Mouse (Mus musculus) embryonic facial prominence, embryonic 14.5 days (tissue): ENCODE results near the gene Igflr1. TPM values are rescaled to one million over a fixed set of nuclear protein-coding genes. Genes with fewer than 3 reads are reported as not detected.

Experiments used
- ATAC-seq: fragments of 200-750 bp; cut with Nextera tagmentation; 2 replicates; pipeline ENCODE4 v1.8.0; 2017; ENCODE audit warnings: low read depth, moderate number of reproducible peaks, moderate TSS enrichment
- DNase-seq: peaks from one replicate; pipeline ENCODE4 v3.0.0-alpha.2; 2015; ENCODE audit warnings: low spot score
- H3K27ac ChIP-seq: fragments of 300-500 bp; sonication (generic); replicated peaks from 2 replicates; pipeline ENCODE4 v1.5.1; 2014; ENCODE audit warnings: low read depth, mild to moderate bottlenecking, low read length, moderate library complexity
- H3K27me3 ChIP-seq: fragments of 300-500 bp; sonication (generic); replicated peaks from 2 replicates; pipeline ENCODE4 v1.6.1; 2014; ENCODE audit warnings: low read length; ENCODE audit not compliant: control insufficient read depth, insufficient read depth
- H3K36me3 ChIP-seq: fragments of 300-500 bp; sonication (generic); 2 replicates; pipeline ENCODE4 v1.6.1; 2014; ENCODE audit warnings: low read length, mixed read lengths; ENCODE audit not compliant: control insufficient read depth, insufficient read depth
- H3K4me1 ChIP-seq: fragments of 300-500 bp; sonication (generic); 2 replicates; pipeline ENCODE4 v1.6.1; 2014; ENCODE audit warnings: antibody characterized with exemption, low read length; ENCODE audit not compliant: control insufficient read depth, insufficient read depth
- H3K4me2 ChIP-seq: fragments of 300-500 bp; sonication (generic); 2 replicates; pipeline ENCODE4 v1.6.1; 2014; ENCODE audit warnings: low read depth, mild to moderate bottlenecking, low read length, moderate library complexity, mixed read lengths
- H3K4me3 ChIP-seq: fragments of 300-500 bp; sonication (generic); 2 replicates; pipeline ENCODE4 v1.5.1; 2014; ENCODE audit warnings: low read depth, mild to moderate bottlenecking, low read length
- H3K9ac ChIP-seq: fragments of 300-500 bp; sonication (generic); 2 replicates; pipeline ENCODE4 v1.6.1; 2014; ENCODE audit warnings: low read depth, mild to moderate bottlenecking, low read length, moderate library complexity, mixed read lengths
- H3K9me3 ChIP-seq: fragments of 300-500 bp; sonication (generic); 2 replicates; pipeline ENCODE4 v1.6.1; 2016; ENCODE audit warnings: low read length; ENCODE audit not compliant: control insufficient read depth
- WGBS: fragments of 180-500 bp; shearing (Covaris S2); extraction: QIAGEN DNeasy Blood & Tissue Kit; methylation state at CpG from one replicate; pipeline ENCODE4 v1.1.7; 2014; 5-methylcytosine and 5-hydroxymethylcytosine counted together
- polyA plus RNA-seq: library from polyadenylated mRNA; unstranded; fragments of >200 nt; fragmentation: Nextera tagmentation; extraction: Ambion mirVana; gene quantifications from 2 replicates; pipeline ENCODE4 v1.2.1, GENCODE M21; 2014

Igflr1 gene
- polyA plus RNA-seq, 1 experiment from 2014 or later = 2.1 TPM

- Histone ChIP-seq H3K4me3 (peak within 1 kb of the TSS; percentile 94), H3K27me3 (no peaks in the 10 kb centered on the region), H3K36me3 (peaks cover 29% of the 10 kb centered on the region), H3K27ac (peak within 1 kb of the TSS; percentile 89), H3K4me1 (peaks cover 7% of the 10 kb centered on the region; the same call in 1 of the 2 replicates), H3K9me3 (no peaks in the 10 kb centered on the region), H3K9ac (peak within 1 kb of the TSS; percentile 96), H3K4me2 (peak within 1 kb of the TSS; percentile 96)
- DNase-seq (peak; percentile 99), ATAC-seq (peak; percentile 96)
- WGBS = under 1% methylated on average over 34 of the region's 68 CpGs
Measured at GRCm38 (mm10) chr7:30588676-30589434, 23.6 kb downstream of the Igflr1 start, which contains the start of gene Kmt2b. TSS of gene Kmt2b (minus strand) at chr7:30588726.

DNA sequence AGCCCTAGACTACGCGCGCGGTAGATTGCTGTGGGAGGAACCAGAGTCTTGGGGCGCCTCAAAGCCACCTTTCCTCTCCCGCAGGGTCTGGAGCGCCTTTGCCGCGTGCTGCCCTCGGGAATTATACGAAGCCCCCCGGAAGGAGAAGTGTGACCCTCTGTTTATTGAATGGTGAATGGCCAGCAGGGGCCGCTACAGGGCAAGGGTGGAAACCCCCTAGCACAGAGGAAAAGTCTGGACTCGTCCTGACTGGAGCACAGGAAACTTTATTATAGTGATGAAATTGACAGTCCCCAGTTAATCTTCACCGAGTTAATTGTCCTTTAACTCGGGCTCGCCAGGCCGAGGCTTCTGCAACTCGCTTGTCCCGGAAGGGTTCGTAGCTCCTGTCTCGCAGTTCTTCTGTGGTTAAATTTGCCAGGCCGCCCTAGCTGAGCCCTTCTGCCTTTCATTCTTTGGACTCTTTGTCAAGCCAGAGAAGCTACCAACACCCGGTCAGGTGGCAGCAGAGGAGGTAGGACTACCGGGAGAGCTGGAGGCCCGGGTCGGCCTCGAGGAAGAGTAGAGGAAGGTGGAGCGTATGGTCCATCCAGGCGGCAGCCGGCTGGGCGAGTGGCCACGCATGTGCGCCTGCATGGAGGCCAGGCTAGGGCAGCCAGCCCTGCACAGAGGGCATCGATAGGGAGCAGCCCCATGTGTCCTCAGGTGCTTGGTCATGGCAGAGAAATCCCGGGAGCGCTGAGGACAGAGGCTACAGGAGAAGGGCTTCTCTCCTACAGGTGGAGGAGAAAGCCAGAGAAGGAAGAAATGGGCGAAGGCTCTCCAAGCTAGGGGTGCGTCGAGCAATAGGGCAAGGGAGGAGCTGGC lies 24.4 kb downstream of the Igflr1 start:
- H3K36me3 ChIP-seq = peaks cover 21% of the 10 kb centered on the region
- ATAC-seq (peak; percentile 70), DNase-seq (peak; percentile 89)
- H3K27me3 ChIP-seq = no peaks in the 10 kb centered on the region
- H3K9me3 ChIP-seq = no peaks in the 10 kb centered on the region
- H3K4me3 ChIP-seq = peak overlapping the region; percentile 94
- H3K4me1 ChIP-seq = peaks cover 7% of the 10 kb centered on the region; the same call in 1 of the 2 replicates
- 29% methylated on average over 40 of the region's 40 CpGs for WGBS
- H3K27ac ChIP-seq = peak overlapping the region; percentile 89
- H3K4me2 ChIP-seq = peak overlapping the region; percentile 96
- peak overlapping the region; percentile 96 for H3K9ac ChIP-seq

- no peak overlapping the region for H3K9ac ChIP-seq
- 86% methylated on average over 9 of the region's 9 CpGs for WGBS
Measured at GRCm38 (mm10) chr7:30590927-30591604, 25.8 kb downstream of the Igflr1 start.

GRCm38 (mm10) chr7:30591605-30591951 lies 26.4 kb downstream of the Igflr1 start:
- no peak for ATAC-seq
- peaks cover 7% of the 10 kb centered on the region; the same call in 1 of the 2 replicates for H3K4me1 ChIP-seq
- no peak overlapping the region for H3K4me2 ChIP-seq
- no peak overlapping the region for H3K27ac ChIP-seq
- no peaks in the 10 kb centered on the region for H3K27me3 ChIP-seq
- H3K4me3 ChIP-seq = no peak overlapping the region
- no peaks in the 10 kb centered on the region for H3K9me3 ChIP-seq
- DNase-seq = no peak
- H3K9ac ChIP-seq = no peak overlapping the region
- 56% methylated on average over 4 of the region's 4 CpGs for WGBS
- peaks cover 2% of the 10 kb centered on the region; the same call in 1 of the 2 replicates for H3K36me3 ChIP-seq

More at GRCm38 (mm10) chr7:30590927-30591604, 25.8 kb downstream of the Igflr1 start:
- Histone ChIP-seq H3K4me3 (no peak overlapping the region), H3K9me3 (no peaks in the 10 kb centered on the region), H3K4me1 (peaks cover 7% of the 10 kb centered on the region; the same call in 1 of the 2 replicates), H3K27ac (no peak overlapping the region), H3K36me3 (peaks cover 7% of the 10 kb centered on the region; the same call in 1 of the 2 replicates), H3K27me3 (no peaks in the 10 kb centered on the region), H3K4me2 (no peak overlapping the region)
- DNase-seq (no peak), ATAC-seq (no peak)

- no peak overlapping the region for H3K4me2 ChIP-seq
- no peaks in the 10 kb centered on the region for H3K9me3 ChIP-seq
- H3K36me3 ChIP-seq = no peaks in the 10 kb centered on the region
- H3K27me3 ChIP-seq = no peaks in the 10 kb centered on the region
- DNase-seq = no peak
- H3K9ac ChIP-seq = no peak overlapping the region
- ATAC-seq = no peak
- H3K4me3 ChIP-seq = no peak overlapping the region
- 49% methylated on average over 5 of the region's 5 CpGs for WGBS
- H3K27ac ChIP-seq = no peak overlapping the region
- no peaks in the 10 kb centered on the region for H3K4me1 ChIP-seq
Measured at GRCm38 (mm10) chr7:30592772-30593423, 27.7 kb downstream of the Igflr1 start.

- no peaks in the 10 kb centered on the region for H3K4me1 ChIP-seq
- no peaks in the 10 kb centered on the region for H3K9me3 ChIP-seq
- no peaks in the 10 kb centered on the region for H3K36me3 ChIP-seq
- no peaks in the 10 kb centered on the region for H3K27me3 ChIP-seq
- DNase-seq = no peak
- H3K4me3 ChIP-seq = no peak overlapping the region
- no peak overlapping the region for H3K9ac ChIP-seq
- 71% methylated on average over 10 of the region's 10 CpGs for WGBS
- ATAC-seq = no peak
- no peak overlapping the region for H3K4me2 ChIP-seq
- no peak overlapping the region for H3K27ac ChIP-seq
Measured at GRCm38 (mm10) chr7:30593579-30594509, 28.6 kb downstream of the Igflr1 start.

DNA sequence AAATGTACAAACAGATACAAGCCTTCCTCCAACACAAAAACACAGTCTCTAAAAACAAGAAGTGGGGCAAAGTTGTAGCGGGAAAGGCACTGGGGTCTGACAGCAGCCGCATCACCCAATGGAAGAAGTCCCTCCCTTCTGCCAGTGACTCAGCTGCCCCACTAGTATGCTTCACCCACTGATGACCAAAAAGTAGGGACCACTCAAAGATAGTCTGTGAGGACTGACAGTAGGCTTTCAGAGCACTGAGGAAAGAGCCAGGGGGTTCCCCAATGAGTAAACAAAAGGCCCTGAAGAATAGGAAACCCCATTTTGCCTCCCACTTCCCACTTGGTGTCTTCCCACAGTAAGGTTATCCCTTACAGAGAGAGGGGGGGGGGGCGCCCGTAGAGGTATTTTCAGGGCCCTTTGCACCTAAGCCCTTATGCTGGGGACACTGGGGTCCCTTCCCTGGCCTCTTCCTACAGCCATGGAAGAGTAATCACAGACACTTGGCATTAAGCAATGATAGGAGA lies 29.3 kb downstream of the Igflr1 start:
- Histone ChIP-seq H3K27me3 (no peaks in the 10 kb centered on the region), H3K9ac (no peak overlapping the region), H3K4me2 (no peak overlapping the region), H3K4me1 (no peaks in the 10 kb centered on the region), H3K36me3 (no peaks in the 10 kb centered on the region), H3K27ac (no peak overlapping the region), H3K4me3 (no peak overlapping the region), H3K9me3 (no peaks in the 10 kb centered on the region)
- DNase-seq = no peak
- 78% methylated on average over 2 of the region's 4 CpGs for WGBS
- no peak for ATAC-seq
